Mouse (Mus musculus) kidney, postnatal 10 days (tissue): Measurements from ENCODE around the gene Cyp24a1.
"Not testable (repeated sequence)": the region's sequence is repeated elsewhere in the genome, so short reads cannot be mapped to it uniquely, and the experiment has no call there.

Experiments
- DNase-seq: peaks from one replicate; pipeline ENCODE4 v3.0.0; 2021; ENCODE audit warnings: mixed read lengths

Cyp24a1 gene

GRCm38 (mm10) chr2:170494784-170495710, 1.9 kb downstream of the Cyp24a1 start:
- DNase-seq, result peak; percentile 19

GRCm38 (mm10) chr2:170487890-170488502, 8.9 kb downstream of the Cyp24a1 start:
- DNase-seq, result no peak

GRCm38 (mm10) chr2:170487202-170487601, 9.7 kb downstream of the Cyp24a1 start:
- no peak for DNase-seq

- DNase-seq, result no peak
These were observed 13.0 kb downstream of the Cyp24a1 start for GRCm38 (mm10) chr2:170483914-170484313.

- no peak for DNase-seq
These were observed 14.9 kb downstream of the Cyp24a1 start for GRCm38 (mm10) chr2:170482019-170482540.

GRCm38 (mm10) chr2:170476643-170477042, 20.3 kb downstream of the Cyp24a1 start:
- DNase-seq, result no peak

GRCm38 (mm10) chr2:170476215-170476614, 20.7 kb downstream of the Cyp24a1 start:
- peak; percentile 45 for DNase-seq

- DNase-seq, result peak; percentile 24
These were observed 21.8 kb downstream of the Cyp24a1 start for GRCm38 (mm10) chr2:170475164-170475563.

- DNase-seq, result no peak
These were observed 22.8 kb downstream of the Cyp24a1 start for GRCm38 (mm10) chr2:170474125-170474524.

- DNase-seq, result no peak
These were observed 26.4 kb downstream of the Cyp24a1 start for GRCm38 (mm10) chr2:170470591-170470990.

GRCm38 (mm10) chr2:170469616-170470308, 27.2 kb downstream of the Cyp24a1 start:
- DNase-seq, result peak; percentile 85

GRCm38 (mm10) chr2:170468009-170468408, 28.9 kb downstream of the Cyp24a1 start:
- peak; percentile 44 for DNase-seq

GRCm38 (mm10) chr2:170464817-170465216, 32.1 kb downstream of the Cyp24a1 start:
- DNase-seq, result peak; percentile 64

- peak; percentile 73 for DNase-seq
These were observed 35.3 kb downstream of the Cyp24a1 start for GRCm38 (mm10) chr2:170461652-170462051.

- peak; percentile 28 for DNase-seq
These were observed 37.1 kb downstream of the Cyp24a1 start for GRCm38 (mm10) chr2:170459805-170460204.

GRCm38 (mm10) chr2:170459183-170459582, 37.8 kb downstream of the Cyp24a1 start:
- no peak for DNase-seq

- DNase-seq, result not testable (repeated sequence)
These were observed 43.1 kb downstream of the Cyp24a1 start for GRCm38 (mm10) chr2:170453809-170454208.

- DNase-seq, result peak; percentile 90
These were observed 46.0 kb downstream of the Cyp24a1 start for GRCm38 (mm10) chr2:170450933-170451332.

- no peak for DNase-seq
These were observed 49.3 kb downstream of the Cyp24a1 start for GRCm38 (mm10) chr2:170447651-170448050.

- DNase-seq, result no peak
These were observed 50.0 kb downstream of the Cyp24a1 start for GRCm38 (mm10) chr2:170446843-170447383.

GRCm38 (mm10) chr2:170445861-170446260, 51.1 kb downstream of the Cyp24a1 start:
- no peak for DNase-seq

GRCm38 (mm10) chr2:170442535-170442934, 54.4 kb downstream of the Cyp24a1 start:
- DNase-seq, result peak; percentile 59

- no peak for DNase-seq
These were observed 58.2 kb downstream of the Cyp24a1 start for GRCm38 (mm10) chr2:170438782-170439181.
